ENCODE assay signal across 8 mouse cellular contexts in the genomic region with DNA sequence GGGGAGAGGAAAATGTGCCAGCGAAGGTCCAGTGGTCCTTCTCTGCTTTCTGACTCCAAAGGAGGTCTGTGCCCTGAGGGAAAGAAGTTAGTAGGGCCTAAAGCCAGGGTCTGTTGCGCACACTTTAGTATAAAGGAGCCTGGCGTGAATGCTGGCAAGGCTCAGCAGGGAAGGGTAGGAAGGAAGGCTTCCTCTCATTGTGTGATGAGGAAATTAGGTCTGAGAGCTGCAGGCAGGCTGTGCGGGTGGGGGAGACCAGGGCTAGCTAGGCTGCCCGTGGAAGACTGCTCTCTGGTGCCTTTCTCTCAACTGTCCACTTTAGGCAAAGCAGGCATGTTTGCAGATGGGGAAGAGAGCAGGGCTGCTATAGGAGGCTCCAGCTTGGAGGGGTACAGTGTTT. TPM values are rescaled to one million over a fixed set of nuclear protein-coding genes. Genes with fewer than 3 reads are reported as not detected.
DNase-seq lines count a peak whose midpoint lies in the region; ATAC-seq and TF ChIP-seq lines count a peak whose summit lies in the region.
"Had no signal": no experiment of that assay in that cellular context is flagged by ENCODE, and none has a peak within 500 bp of the region (broad histone marks: within the 10 kb centered on the region; RNA-seq: fewer than 3 reads in every experiment).

No protein-coding gene starts in this region.

- peaks cover 7% of the 10 kb centered on the region; the same call in 1 of the 2 replicates for H3K4me1 ChIP-seq in bone marrow, adult 2 months (ENCODE audit: control insufficient read depth, insufficient read depth, low read length)
- peaks cover 44% of the 10 kb centered on the region for H3K4me1 ChIP-seq in embryonic facial prominence, embryonic 12.5 days
- H3K4me1 ChIP-seq in intestine, embryonic 15.5 days (replicated peaks), result peaks cover 78% of the 10 kb centered on the region
- peaks cover 60% of the 10 kb centered on the region for H3K4me1 ChIP-seq in lung, adult 2 months (ENCODE audit: control insufficient read depth, insufficient read depth, low read length)

- no peak for DNase-seq in lung, adult 2 months
- DNase-seq in layer of hippocampus, adult 9-10 months (ENCODE audit: low spot score), result no peak
- no peak for DNase-seq in MN1 (ENCODE audit: low spot score)
- DNase-seq in urinary bladder, postnatal 25 days (ENCODE audit: low spot score), result no peak

- no peak for TF ChIP-seq CTCF in bone marrow, adult 2 months (IDR thresholded peaks at IDR 0.05; ENCODE audit: control insufficient read depth, insufficient read depth, low read length)
- no peak for TF ChIP-seq CTCF in lung, adult 2 months (IDR thresholded peaks at IDR 0.05; ENCODE audit: insufficient read depth, low read length)

- H3K9me3 ChIP-seq in embryonic facial prominence, embryonic 12.5 days, result no peaks in the 10 kb centered on the region
- no peaks in the 10 kb centered on the region for H3K9me3 ChIP-seq in intestine, embryonic 15.5 days

- no peak overlapping the region for H3K9ac ChIP-seq in embryonic facial prominence, embryonic 12.5 days
- no peak overlapping the region for H3K9ac ChIP-seq in intestine, embryonic 15.5 days

- peak overlapping the region; percentile 50 for H3K27ac ChIP-seq in bone marrow, adult 2 months (ENCODE audit: control insufficient read depth, insufficient read depth, low read depth, low read length, poor library complexity)
- peak overlapping the region; percentile 43; the same call in 1 of the 2 replicates for H3K27ac ChIP-seq in embryonic facial prominence, embryonic 12.5 days
- peak overlapping the region; percentile 45 for H3K27ac ChIP-seq in intestine, embryonic 15.5 days

- no peak for TF ChIP-seq POLR2A in bone marrow, adult 2 months (IDR thresholded peaks at IDR 0.05; ENCODE audit: borderline replicate concordance, control insufficient read depth, low read depth, low read length)
- 0 out of 2 replicates have a peak, but pooled peaks have one; percentile 13 for TF ChIP-seq POLR2A in lung, adult 2 months (IDR thresholded peaks at IDR 0.05; ENCODE audit: borderline replicate concordance, extremely low read depth, low read depth, low read length)

- no peaks in the 10 kb centered on the region for H3K27me3 ChIP-seq in embryonic facial prominence, embryonic 12.5 days
- no peaks in the 10 kb centered on the region for H3K27me3 ChIP-seq in intestine, embryonic 15.5 days (replicated peaks)
- H3K27me3 ChIP-seq: Patski had no signal

- no peak overlapping the region for H3K4me3 ChIP-seq in bone marrow, adult 2 months (replicated peaks; ENCODE audit: control insufficient read depth, low read depth, low read length)
- no peak overlapping the region for H3K4me3 ChIP-seq in embryonic facial prominence, embryonic 12.5 days
- no peak overlapping the region for H3K4me3 ChIP-seq in intestine, embryonic 15.5 days (replicated peaks)
- no peak overlapping the region for H3K4me3 ChIP-seq in lung, adult 2 months (replicated peaks; ENCODE audit: extremely low read depth, low read depth, low read length)

- WGBS in bone marrow, adult 2 months, result 44% methylated on average over 5 of the region's 5 CpGs
- 34% methylated on average over 5 of the region's 5 CpGs for WGBS in embryonic facial prominence, embryonic 12.5 days
- 68% methylated on average over 5 of the region's 5 CpGs for WGBS in intestine, embryonic 15.5 days
- 36% methylated on average over 5 of the region's 5 CpGs for WGBS in lung, adult 2 months

- ATAC-seq in embryonic facial prominence, embryonic 12.5 days (ENCODE audit: insufficient number of reproducible peaks, insufficient read depth, low FRiP score, low TSS enrichment), result no peak
- no peak for ATAC-seq in intestine, embryonic 15.5 days
- ATAC-seq: Patski had no signal

- no peak overlapping the region for H3K4me2 ChIP-seq in embryonic facial prominence, embryonic 12.5 days (replicated peaks)
- H3K4me2 ChIP-seq in intestine, embryonic 15.5 days (replicated peaks), result 0 out of 2 replicates have a peak overlapping the region, but pooled peaks have one; percentile 2

- no peaks in the 10 kb centered on the region for H3K36me3 ChIP-seq in embryonic facial prominence, embryonic 12.5 days
- no peaks in the 10 kb centered on the region for H3K36me3 ChIP-seq in intestine, embryonic 15.5 days

RNA-seq across cellular contexts. Expression of a gene that starts 14.5 kb away (rescaled TPM):
- polyA plus RNA-seq in bone marrow, adult 2 months (2011; ENCODE audit: insufficient read depth, insufficient read length, low replicate concordance, missing spikeins), result 4.9 and 7.3 TPM in 2 replicates
- 14.7 and 15.9 TPM in 2 replicates for polyA plus RNA-seq in embryonic facial prominence, embryonic 12.5 days (2016; fragmentation: Nextera tagmentation; extraction: Ambion mirVana)
- polyA plus RNA-seq in intestine, embryonic 15.5 days (2015; fragmentation: Nextera tagmentation; extraction: Ambion mirVana), result 11.7 and 12.5 TPM in 2 replicates
- polyA plus RNA-seq in lung, adult 2 months (2012; rRNA removed), result 71.3 and 81.8 TPM in 2 replicates
